Mouse (Mus musculus): ENCODE results near the gene Tigd3.

DNA sequence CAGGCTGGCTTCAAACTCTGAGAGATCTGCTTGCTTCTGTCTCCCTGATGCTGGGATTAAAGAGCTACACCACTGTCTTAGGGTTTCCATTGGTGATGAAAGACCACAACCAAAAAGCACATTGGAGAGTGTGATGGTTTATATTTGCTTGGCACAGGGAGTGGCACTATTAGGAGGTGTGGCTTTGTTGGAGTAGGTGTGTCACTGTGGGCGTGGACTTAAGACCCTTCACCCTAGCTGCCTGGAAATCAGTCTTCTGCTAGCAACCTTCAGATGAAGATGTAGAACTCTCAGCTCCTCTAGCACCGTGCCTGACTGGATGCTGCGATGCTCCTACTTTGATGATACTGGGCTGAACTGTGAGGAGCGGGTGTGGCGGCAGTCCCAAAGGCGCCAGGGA, 44.6 kb upstream of the Tigd3 start:
- no peak for TF ChIP-seq CTCF (IDR thresholded peaks at IDR 0.05; ENCODE audit: extremely low read depth, insufficient read depth, insufficient read length, insufficient replicate concordance)
- no peak for TF ChIP-seq POLR2A (IDR thresholded peaks at IDR 0.05; ENCODE audit: low read depth, low read length)
